Mouse (Mus musculus) ovary, postnatal 10 days (tissue): ENCODE measurements at regions not wholly inside any gene's neighbourhood (a gene's known extent, or its start where the extent isn't known, plus 50 kb on each side); places are given as distances from the start of the nearest gene placed in this dataset.

Experiments
- DNase-seq: peaks from one replicate; pipeline ENCODE4 v3.0.0; 2022; ENCODE audit warnings: low spot score

- DNase-seq, result no peak
Observed at GRCm38 (mm10) chr12:112235841-112236240, 89.8 kb downstream of the Kif26a start.

GRCm38 (mm10) chr12:112237061-112237490, 91.1 kb downstream of the Kif26a start:
- no peak for DNase-seq

GRCm38 (mm10) chr12:112238834-112239233, 92.8 kb downstream of the Kif26a start:
- DNase-seq, result no peak

- DNase-seq, result no peak
Observed at GRCm38 (mm10) chr12:112241740-112242171, 95.7 kb downstream of the Kif26a start.

- DNase-seq, result no peak
Observed at GRCm38 (mm10) chr12:112243231-112243630, 97.2 kb downstream of the Kif26a start.

- DNase-seq, result no peak
Observed at GRCm38 (mm10) chr12:112250894-112251293, 104.9 kb downstream of the Kif26a start.

- DNase-seq, result no peak
Observed at GRCm38 (mm10) chr12:112253461-112253860, 107.5 kb downstream of the Kif26a start.

GRCm38 (mm10) chr12:112255223-112255622, 109.2 kb downstream of the Kif26a start:
- DNase-seq, result no peak

- no peak for DNase-seq
Observed at GRCm38 (mm10) chr12:112257691-112258090, 111.7 kb downstream of the Kif26a start.

- DNase-seq, result no peak
Observed at GRCm38 (mm10) chr12:112263283-112264056, 117.5 kb downstream of the Kif26a start.

- DNase-seq, result no peak
Observed at GRCm38 (mm10) chr12:112264201-112264600, 118.2 kb downstream of the Kif26a start.

GRCm38 (mm10) chr12:112265289-112265969, 119.4 kb downstream of the Kif26a start:
- DNase-seq, result no peak

GRCm38 (mm10) chr12:112274026-112274425, 128.0 kb downstream of the Kif26a start:
- no peak for DNase-seq

- DNase-seq, result no peak
Observed at GRCm38 (mm10) chr12:112274756-112275155, 128.7 kb downstream of the Kif26a start.

GRCm38 (mm10) chr12:112276651-112277050, 130.6 kb downstream of the Kif26a start:
- no peak for DNase-seq

GRCm38 (mm10) chr12:112277511-112277910, 131.5 kb downstream of the Kif26a start:
- DNase-seq, result no peak

GRCm38 (mm10) chr12:112285096-112285495, 139.1 kb downstream of the Kif26a start:
- DNase-seq, result no peak

- DNase-seq, result no peak
Observed at GRCm38 (mm10) chr12:112288786-112289185, 142.8 kb downstream of the Kif26a start.

GRCm38 (mm10) chr12:112290299-112290698, 144.3 kb downstream of the Kif26a start:
- DNase-seq, result no peak

- no peak for DNase-seq
Observed at GRCm38 (mm10) chr12:112291748-112292561, 145.9 kb downstream of the Kif26a start.

GRCm38 (mm10) chr12:112293105-112293504, 147.1 kb downstream of the Kif26a start:
- DNase-seq, result no peak

- DNase-seq, result no peak
Observed at GRCm38 (mm10) chr12:112295337-112295941, 149.4 kb downstream of the Kif26a start.
